Mouse (Mus musculus): ENCODE results near the gene Muc15. TPM values are rescaled to one million over a fixed set of nuclear protein-coding genes. Genes with fewer than 3 reads are reported as not detected.

The Muc15 gene
- 0.05 and 0.30 TPM in 2 replicates for polyA plus RNA-seq (2015; fragmentation: Nextera tagmentation; extraction: Ambion mirVana)

DNA sequence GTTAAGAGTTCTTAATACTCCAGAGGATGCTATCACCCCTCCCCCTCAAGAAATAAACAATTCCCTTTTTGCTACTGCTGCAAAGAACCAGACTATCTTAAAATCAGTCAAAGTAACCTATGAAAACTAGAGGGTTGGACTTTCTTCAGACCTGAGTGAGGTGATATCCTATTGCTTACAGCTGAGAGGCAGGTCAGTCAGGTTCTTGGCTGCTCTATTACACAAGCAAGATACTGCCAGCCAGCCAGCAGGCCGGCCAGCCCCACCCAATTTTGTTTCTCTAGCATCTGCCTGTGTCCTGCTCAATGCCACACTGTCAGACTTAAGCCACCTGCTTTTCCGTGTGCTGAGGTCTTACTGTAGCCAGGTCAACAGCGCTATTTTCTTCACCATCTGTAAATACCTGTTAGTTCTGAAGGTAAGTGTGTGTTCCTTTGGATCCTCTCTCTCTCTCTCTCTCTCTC, at the start of gene Muc15:
Muc15 (plus strand) TSS at position 51 of the 464 bp plus-strand sequence.

Other genes starting within 250 kb of the Muc15 start
- gene Slc5a12, start 124.0 kb upstream of the Muc15 start, polyA plus RNA-seq (2015; fragmentation: Nextera tagmentation; extraction: Ambion mirVana), result not detected in 2 replicates
- gene Ano3, start 229.6 kb downstream of the Muc15 start, polyA plus RNA-seq (2015; fragmentation: Nextera tagmentation; extraction: Ambion mirVana), result 0.09 and 0.15 TPM in 2 replicates

All from skeletal muscle tissue, postnatal 0 days (tissue).